Mouse (Mus musculus): Measurements from ENCODE around the gene Prpf6. TPM values are rescaled to one million over a fixed set of nuclear protein-coding genes. Genes with fewer than 3 reads are reported as not detected.

The Prpf6 gene
- total RNA-seq, 4 experiments from 2014 or later: 34.3 to 42.6 (median 35.0) TPM

GRCm38 (mm10) chr2:181687586-181687985 lies 95.9 kb downstream of the Prpf6 start:
- DNase-seq (ENCODE audit: low spot score): no peak

DNA sequence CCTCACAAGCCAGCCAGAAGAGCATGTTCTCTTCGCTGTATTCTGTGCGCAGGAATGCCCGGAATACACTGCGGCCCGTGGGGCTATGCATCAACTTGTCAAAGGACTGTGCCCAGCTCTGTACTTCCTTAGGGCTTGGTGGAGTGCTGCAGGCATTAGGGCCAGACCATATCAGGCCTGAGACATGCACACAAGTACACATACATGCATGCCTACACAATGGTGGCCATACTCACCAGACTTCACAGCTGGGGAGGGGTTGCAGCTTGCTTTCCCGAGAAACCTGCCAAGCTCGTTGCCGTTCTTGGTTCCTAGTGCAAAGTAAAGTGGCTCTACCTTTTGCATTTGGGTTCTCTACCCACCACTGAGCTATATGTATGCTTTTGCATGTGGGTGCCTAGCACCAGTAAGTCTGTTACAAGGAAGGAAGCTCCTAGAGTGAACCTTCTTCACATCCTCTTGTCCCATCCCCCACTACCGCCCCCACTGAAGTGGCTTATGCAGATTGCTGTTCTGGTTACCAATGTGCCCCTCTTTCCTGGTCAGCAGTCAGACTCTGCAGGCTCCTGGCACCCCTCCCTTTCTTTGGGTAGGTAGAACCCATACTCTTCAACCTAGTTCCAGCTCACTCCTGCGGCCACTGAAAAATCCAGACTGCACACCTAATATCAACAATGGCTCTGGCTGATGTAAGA lies 97.9 kb downstream of the Prpf6 start:
- DNase-seq (ENCODE audit: low spot score): no peak

DNA sequence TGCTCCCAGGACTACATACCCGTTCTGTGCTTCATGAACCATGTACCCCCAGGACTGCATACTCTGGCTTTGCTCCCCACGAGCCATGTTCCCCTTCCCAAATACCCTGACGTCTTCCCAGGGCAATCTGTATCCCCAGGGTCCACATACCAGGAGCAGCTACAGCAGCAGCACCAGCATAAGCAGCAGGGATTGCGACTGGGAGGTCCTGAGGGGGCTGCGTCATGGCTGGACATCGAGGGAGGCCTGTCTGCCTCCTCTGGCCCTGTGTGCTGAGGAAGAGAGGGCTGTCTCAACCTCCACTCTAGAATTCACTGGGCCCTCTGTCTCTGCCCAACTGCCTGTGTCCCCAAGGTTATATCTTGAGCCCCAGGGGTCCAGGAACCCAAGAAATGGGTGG lies 99.4 kb downstream of the Prpf6 start:
- DNase-seq (ENCODE audit: low spot score): no peak

DNA sequence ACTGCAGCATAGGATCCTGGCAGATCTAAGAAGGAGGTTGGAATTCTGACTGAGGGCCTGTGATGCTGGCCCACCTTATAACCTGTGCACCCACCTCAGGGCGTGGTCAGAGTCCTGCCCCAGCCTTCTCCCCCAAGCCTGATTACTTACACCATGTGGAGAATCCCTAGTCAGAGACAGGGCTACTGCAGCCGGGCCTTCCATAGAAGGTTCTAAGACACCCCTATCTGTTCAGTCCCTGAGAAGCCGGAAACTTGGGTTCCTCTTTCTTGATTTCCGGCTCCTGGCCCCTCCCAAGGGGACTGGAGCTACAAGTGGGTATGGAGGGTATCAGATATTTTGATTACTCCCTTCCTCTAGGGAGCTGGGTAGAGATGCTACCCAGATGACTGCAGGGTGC lies 99.9 kb downstream of the Prpf6 start:
- DNase-seq (ENCODE audit: low spot score): no peak

DNA sequence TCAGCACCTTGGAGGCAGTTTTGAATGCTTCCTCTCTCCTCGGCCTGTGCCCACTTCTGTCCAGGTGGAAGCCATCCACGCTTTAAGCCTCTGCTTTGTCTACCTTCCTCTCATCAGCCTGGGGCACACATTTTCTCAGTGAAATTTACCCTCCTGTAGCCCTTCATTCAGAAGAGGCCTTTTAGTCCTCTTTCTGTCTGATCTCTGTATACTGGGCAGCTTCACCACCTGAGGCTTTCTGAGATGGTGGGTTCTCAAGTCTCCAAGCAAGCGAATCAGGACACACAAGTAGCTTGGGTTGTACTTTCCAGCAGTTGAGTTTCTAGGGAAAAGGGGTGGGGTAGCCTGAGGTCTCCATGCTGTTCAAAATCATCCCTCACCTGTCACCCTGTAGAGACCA lies 100.6 kb downstream of the Prpf6 start:
- no peak for DNase-seq (ENCODE audit: low spot score)

DNA sequence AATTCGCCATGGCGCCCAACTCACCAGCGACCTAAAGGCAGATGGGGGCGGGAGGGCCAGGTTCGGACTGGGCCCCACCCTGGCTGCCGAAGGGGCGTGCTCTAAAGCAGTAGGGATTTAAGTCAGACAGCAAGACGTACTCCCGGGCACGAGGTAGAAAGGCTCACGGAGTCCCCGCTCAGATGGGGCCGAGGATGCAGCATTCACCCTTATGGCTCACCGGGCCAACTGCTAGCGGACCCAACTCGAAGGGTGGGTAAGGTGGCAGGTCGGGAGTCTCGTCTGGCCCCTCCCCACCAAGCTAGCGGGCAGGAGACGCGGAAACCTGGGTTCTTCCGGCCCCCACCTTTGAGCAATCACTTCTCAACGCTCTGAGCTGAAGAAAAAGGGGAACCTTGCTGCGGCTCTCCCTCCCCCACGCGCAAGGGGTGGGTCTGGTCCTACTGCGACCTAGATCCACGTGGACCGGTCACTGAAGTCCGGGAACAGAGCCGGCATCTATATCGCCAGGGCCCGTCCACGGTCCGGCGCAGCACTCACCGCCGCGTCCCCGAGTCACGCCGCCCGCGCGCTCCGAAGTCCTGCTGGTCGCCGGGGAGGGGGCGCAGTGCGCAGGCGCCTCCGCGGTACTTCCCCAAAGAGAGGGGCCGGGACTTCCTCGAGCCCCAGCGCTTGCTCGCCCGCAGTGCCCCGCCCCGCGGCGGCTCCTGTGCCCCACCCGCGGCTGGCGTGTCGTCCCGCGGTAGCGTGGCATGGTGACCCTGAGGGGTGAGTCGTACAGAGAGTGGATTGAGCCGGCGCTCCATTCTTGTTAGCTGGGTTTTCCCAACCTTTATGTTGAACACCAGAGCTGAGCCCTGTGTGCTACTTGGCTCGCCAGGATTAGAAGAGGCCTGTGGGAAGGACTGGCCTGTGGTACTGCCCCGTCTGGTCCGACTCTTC lies 101.9 kb downstream of the Prpf6 start, which contains the start of gene Rgs19:
Gene Rgs19, minus strand, starts transcription at position 639 of the 942 bp plus-strand sequence.
- DNase-seq (ENCODE audit: low spot score): peak; percentile 83

DNA sequence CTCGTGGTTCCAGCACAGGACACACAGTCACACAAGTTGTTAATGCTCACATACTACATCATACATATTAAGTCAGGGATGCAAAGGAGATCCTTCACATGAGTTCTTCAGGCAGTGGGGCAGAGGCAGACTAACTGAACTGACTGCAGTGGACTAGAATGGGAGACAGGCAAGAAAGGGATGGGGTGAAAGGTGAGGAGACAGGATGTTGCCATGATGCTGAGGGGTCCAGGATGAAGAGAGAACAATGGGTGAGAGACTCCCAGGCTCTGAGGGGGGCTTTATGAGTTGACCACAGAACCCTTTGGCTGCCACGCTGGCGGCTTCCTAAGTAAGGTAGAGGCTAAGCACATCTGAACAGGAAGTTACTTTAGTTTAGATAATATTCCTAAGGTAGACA lies 102.9 kb downstream of the Prpf6 start:
- no peak for DNase-seq (ENCODE audit: low spot score)

DNA sequence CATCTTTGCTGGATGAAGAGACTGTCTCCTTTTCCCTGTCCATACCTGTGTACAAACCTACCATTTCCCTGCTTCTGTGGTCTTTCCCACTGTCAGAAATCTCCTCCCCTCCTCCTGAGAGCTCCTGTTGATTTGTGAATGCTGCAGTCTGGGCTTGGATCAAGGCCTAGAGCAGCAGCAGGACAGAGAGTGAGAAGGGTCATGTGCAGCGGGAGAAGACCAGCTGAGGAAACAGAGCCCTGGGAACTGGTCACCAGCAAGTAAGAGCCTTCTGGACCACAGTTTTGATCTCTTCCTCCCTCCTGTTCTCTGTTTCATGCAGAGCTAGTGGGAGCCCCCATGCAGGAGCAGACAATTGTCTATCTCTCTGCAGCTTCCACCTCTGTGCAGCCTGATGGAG lies 104.1 kb downstream of the Prpf6 start:
- DNase-seq (ENCODE audit: low spot score): no peak

- no peak for DNase-seq (ENCODE audit: low spot score)
Observed at GRCm38 (mm10) chr2:181696801-181697420, 105.2 kb downstream of the Prpf6 start.

DNA sequence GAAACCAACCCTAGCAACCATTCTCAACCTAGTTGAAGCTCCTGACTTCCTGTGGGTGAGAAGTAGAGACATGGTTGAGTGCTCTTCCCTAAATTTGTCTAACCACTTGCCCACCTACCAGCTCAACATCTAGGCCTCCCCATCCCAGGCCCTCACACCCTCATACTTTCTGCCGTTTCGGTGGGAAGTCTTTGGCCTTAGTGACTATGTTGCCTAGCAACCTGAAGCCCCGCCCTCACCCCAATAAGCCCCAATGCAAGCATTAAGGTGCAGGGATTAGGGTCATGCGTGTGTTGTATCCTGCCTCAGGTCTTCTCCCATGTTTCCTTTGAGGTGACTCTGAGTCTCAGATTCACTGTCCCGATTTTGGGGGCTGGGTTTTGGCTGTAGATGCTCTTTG lies 106.6 kb downstream of the Prpf6 start, which contains the start of gene Lkaaear1:
Gene Lkaaear1, minus strand, starts transcription at position 202 of the 400 bp plus-strand sequence.
- no peak for DNase-seq (ENCODE audit: low spot score)

Small RNA genes lying within 50 kb of the gene (microRNA-seq; reads per million reads assigned to microRNA genes)
- gene Mir7006: not detected

Other genes with a start within 250 kb of the Prpf6 start
- gene Zgpat, start 226.9 kb upstream of the Prpf6 start, total RNA-seq (2022): 10 to 100 TPM; 17.4 to 22.9 (median 18.1) TPM
- gene Arfrp1, start 226.5 kb upstream of the Prpf6 start, total RNA-seq (2022): 10 to 100 TPM; 50.2 to 56.0 (median 53.9) TPM
- gene Lime1, start 211.8 kb upstream of the Prpf6 start, total RNA-seq (2022): 1 to 10 TPM; 4.6 to 5.1 (median 4.8) TPM
- gene Zbtb46, start 132.4 kb upstream of the Prpf6 start, total RNA-seq (2022): 10 to 100 TPM in 2 of 4 experiments, 1 to 10 TPM in 2; 8.9 to 11.5 (median 10.5) TPM
- gene Abhd16b, start 98.7 kb upstream of the Prpf6 start, total RNA-seq (2022): not detected
- 10 to 100 TPM; 65.6 to 72.6 (median 66.5) TPM for gene Tpd52l2, start 94.7 kb upstream of the Prpf6 start, total RNA-seq (2022)
- gene Dnajc5, start 71.4 kb upstream of the Prpf6 start, total RNA-seq (2022): 10 to 100 TPM; 57.8 to 71.4 (median 65.0) TPM
- 10 to 100 TPM; 26.8 to 39.2 (median 35.0) TPM for gene Uckl1, start 7.0 kb upstream of the Prpf6 start, total RNA-seq (2022)
- 10 to 100 TPM; 11.0 to 18.7 (median 14.0) TPM for gene Zfp512b, start 935 bp downstream of the Prpf6 start, total RNA-seq (2022)
- gene Samd10, start 7.3 kb downstream of the Prpf6 start, total RNA-seq (2022): 1 to 10 TPM; 1.2 to 1.6 (median 1.5) TPM
- gene Gm29797, start 65.2 kb downstream of the Prpf6 start, total RNA-seq (2022): not detected
- gene Sox18, start 79.8 kb downstream of the Prpf6 start, total RNA-seq (2022): 10 to 100 TPM; 21.4 to 53.8 (median 48.1) TPM
- 1 to 10 TPM; 5.3 to 8.0 (median 7.2) TPM for gene Tcea2, start 88.4 kb downstream of the Prpf6 start, total RNA-seq (2022)
- gene Rgs19, start 102.1 kb downstream of the Prpf6 start, total RNA-seq (2022): 1 to 10 TPM; 3.7 to 8.9 (median 4.9) TPM
- gene Lkaaear1, start 106.6 kb downstream of the Prpf6 start, total RNA-seq (2022): not detected
- under 1 TPM in 1 of 4 experiments, not detected in 3; 0.16 TPM for gene Oprl1, start 123.1 kb downstream of the Prpf6 start, total RNA-seq (2022)
- not detected for gene Myt1, start 171.5 kb downstream of the Prpf6 start, total RNA-seq (2022)
- 10 to 100 TPM; 41.6 to 72.3 (median 48.5) TPM for gene Pcmtd2, start 246.0 kb downstream of the Prpf6 start, total RNA-seq (2022)

Measured in heart, adult 8-10 months (tissue).